Mouse (Mus musculus) cerebellum, adult 2 months (tissue): ENCODE results near the gene Frmd5.

Source experiments
- CTCF ChIP-seq: fragments of 200-500 bp; IDR thresholded peaks from 2 replicates; pipeline ENCODE4 v1.5.1; 2011; ENCODE audit warnings: low read depth, mild to moderate bottlenecking, control low read depth, low read length, moderate library complexity, borderline replicate concordance; ENCODE audit not compliant: insufficient read depth
- POLR2A ChIP-seq: fragments of 200-500 bp; IDR thresholded peaks from 2 replicates; pipeline ENCODE4 v1.6.1; 2011; ENCODE audit warnings: low read length, control low read depth, borderline replicate concordance; ENCODE audit not compliant: insufficient read depth

DNA sequence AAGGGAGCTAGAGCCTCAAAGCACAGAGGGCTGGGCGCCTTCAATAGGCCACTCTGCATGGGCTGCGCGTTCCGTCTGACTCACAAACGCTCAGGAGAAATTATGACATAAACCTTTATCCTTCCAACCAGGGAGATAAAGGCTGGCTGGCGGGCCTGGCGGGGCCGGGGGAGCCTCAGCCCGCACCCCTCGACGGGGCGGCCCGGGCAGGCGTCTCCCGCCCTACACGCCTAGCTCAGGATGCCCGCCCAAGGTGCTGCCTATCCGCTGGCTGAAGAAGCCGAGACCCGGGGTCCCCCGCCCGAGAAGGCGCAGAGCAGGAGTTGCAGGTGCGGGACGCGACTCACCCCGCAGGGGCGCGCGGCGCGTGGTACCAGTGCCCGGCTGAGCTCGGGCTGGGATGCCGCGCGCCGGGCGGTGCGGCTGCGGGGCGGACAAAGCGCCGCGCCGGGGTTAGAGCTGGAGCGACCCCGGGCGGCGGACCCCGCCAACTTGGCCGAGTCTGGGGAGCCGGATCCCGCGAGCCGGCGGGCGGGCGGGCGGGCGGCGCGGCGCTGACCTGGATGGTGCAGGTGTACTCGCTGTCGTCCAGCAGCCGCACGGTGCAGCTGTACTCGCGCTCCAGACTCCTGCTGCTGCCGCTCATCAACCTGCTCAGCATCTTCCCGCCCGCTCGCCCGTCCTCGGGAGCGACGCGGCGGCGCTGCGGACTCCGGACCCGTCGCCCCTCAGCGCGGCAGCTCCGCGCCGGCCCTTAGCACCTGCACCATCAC is 530 bp downstream of the Frmd5 start:
- TF ChIP-seq POLR2A (no peak), CTCF (no peak)
